Mouse (Mus musculus) v-Abl transformed pro-B cells (cell line): ENCODE results near the gene Fam189a2.

Source experiments
- in situ Hi-C, 2 experiments: fragments of 400-800 bp; cut with MboI; formaldehyde crosslinking; loops; one replicate each; pipeline ENCODE4 v1.15.1; 2025; ENCODE audit not compliant: unreplicated experiment in 2 of 2

Fam189a2 gene

DNA sequence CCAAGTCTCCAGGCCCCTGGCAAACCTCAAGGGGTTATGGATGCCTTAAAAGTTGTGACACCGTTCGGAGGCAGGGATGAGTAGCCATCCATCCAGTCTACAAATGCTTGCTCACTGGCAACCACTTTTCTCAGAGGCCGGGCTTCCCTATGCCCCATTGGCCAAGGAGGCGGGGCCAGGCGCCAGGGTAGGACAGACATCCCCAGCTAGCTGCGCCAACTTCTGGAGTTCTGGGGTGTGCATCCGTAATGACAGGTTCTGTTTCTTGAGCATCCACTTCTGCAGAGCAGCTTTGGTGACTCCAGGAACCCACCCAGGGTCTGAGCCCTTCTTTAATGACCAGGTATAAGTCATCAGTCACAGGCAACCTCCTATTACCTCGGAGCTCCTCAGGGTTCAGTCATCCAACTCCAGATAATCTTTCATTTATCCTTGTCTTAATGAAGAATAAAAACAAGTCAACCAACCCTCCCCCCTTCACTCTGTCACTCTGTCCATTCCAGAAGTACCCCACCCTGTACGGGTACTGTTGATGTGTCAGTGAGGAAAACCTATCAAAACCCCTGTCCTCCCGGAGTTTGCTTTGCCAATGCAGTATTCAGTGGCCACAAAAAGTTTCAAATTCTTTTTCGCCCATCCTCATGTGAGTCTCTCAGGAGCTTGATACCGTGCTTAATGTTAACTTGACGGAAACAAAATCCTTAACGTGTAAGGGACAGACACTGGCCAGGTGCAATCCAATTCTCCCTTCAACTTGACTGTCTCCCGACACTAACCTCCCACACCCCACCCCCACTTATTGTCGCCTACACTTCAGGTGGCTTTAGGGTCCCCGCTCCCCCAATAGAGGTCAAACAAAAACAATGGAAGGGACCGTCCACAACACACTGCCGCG, 956 bp downstream of the Fam189a2 start:
- in situ Hi-C loops, result no loop called here

DNA sequence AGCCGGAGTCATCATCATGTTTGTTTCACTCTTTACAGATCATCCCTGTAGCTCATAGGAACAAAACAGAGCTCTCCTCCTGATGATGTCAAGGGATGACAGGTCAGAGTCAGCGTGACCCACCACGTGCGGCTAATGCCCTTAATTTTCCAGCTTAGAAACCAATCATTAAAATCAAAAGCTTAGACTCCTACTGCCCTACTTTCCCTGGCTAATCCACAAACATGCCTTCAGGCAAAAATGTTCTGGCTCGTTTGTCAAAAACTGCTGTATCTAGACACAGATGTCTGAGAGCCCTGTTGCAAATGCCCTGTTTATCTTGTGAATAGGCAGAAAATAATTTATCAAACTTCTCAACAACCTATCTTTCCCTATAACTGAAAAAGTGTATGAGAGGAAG, 4.9 kb downstream of the Fam189a2 start:
- in situ Hi-C loops, result no loop called here

DNA sequence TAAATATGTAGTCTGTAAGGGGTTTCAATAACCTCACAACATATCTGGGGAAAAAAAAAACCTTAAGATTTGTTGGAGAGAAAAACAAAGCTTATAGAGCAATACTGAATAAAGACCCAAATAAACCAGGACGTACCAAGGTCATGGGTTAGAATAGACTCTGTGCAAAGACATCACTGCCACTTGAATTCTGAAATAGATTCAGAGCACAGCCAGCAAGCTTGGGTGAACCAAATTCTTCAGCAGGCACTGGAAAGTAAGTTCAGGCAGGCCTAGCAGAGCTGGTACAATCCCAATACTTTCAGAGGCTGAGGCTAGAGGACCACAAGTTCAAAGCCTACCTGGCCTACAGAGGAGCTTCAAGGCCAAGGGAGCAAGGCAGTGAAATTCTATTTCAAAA, 6.2 kb downstream of the Fam189a2 start:
- in situ Hi-C loops, result no loop called here

DNA sequence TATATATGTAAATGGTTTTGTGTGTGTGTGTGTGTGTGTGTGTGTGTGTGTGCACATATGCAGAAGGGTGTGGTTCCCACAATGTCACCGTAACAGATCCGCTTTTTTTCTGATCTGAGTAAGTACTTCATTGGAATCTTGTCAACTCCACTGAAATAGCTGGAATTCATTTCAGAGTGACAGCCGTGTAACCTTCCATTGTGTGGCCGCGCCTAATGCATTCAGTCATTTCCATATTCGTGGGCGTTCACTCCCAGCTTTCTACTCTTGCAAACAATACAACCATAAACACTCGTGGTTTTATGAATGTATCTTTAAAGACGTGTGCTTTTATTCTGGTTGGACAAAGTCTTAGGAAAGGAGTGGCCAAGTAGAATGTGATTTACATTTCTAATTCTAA, 6.7 kb downstream of the Fam189a2 start:
- in situ Hi-C loops, result no loop called here

DNA sequence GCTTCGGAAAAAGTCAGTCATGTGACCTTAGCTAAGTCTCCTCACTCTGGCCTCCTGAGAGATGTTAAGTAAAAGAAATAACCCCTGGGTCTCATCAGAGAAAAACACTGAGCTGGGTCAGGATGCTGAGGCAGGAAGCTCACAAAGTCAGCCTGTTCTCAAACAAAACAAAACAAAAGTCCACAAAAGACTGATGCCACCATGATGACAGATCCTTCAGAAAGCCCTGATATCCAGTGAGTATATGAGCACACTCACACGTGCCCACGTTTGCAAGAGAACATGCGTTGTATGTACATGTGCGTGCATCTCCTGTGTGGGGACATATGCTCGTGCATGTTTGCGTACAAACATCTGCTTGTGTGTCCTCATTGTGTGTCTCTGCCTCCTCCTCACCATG, 7.5 kb downstream of the Fam189a2 start:
- in situ Hi-C loops, result no loop called here

DNA sequence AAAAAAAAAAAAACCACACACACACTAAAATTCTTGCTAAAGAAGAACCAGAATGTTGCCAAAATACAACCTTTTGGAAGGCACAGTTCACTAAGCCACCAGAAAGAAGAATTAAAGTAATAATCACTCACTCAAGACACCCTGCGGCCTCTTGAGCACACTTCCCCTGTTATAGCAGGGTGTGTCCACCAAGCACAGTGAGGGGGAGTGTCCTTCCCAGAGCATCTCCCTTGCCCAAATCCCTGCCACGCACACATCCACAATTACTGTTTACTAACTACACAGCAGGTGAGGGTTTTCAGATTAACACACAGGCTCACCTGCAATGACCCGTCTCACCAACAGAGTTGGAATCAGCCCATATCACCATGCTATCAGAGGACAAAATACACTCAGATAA, 8.0 kb downstream of the Fam189a2 start:
- in situ Hi-C loops, result no loop called here

DNA sequence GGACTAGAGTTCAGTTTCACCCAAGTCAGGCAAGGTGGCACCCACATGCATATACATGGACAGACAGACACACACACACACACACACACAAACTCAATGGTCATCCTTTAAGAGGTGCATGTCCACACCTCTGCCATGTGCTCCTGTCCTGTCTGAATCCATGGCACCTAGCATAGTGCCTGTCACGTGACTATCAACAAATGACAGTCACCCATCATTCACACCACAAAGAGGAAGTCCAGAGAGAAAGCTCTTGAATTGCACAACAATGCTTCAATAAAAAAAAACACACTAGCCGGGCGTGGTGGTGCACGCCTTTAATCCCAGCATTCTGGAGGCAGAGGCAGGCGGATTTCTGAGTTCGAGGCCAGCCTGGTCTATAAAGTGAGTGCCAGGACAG, 8.5 kb downstream of the Fam189a2 start:
- in situ Hi-C loops, result no loop called here

DNA sequence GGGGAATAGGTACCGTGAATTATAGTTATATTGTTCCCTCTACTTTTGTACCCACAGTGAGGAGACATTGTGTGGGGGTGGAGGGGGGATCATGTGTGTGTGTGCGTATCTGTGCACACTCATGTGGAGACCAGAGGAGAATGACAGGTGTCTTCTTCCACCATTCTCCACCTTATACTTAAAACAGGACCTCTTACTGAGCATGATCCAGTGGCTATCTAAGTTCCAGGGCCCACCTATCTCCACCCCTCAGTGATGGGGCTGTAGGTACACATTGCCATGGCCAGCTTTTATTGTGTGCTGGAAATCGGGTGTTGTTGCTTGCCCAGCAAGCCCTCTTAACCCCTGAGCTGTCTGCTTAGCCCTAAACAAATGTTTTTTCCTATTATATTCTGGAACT, 10.1 kb downstream of the Fam189a2 start:
- in situ Hi-C loops, result no loop called here

DNA sequence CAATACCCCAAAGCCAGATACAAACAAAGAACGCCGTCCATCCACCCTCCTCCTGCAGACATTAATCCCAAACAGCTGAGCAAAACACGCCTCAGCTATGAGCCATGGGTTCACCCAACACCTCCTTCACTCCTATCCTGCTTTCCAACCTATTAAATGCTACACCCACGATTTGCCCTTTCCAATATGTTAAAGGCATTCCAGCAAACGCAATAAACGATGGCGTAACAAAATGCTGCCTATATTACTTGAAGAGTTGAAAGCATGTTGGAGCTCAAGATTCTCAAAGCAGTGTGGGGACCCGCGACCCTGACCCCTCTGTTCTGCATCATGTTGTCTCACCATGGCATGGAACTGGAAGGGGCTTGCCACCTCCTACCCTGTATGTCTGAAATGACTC, 11.2 kb downstream of the Fam189a2 start:
- in situ Hi-C loops, result no loop called here

DNA sequence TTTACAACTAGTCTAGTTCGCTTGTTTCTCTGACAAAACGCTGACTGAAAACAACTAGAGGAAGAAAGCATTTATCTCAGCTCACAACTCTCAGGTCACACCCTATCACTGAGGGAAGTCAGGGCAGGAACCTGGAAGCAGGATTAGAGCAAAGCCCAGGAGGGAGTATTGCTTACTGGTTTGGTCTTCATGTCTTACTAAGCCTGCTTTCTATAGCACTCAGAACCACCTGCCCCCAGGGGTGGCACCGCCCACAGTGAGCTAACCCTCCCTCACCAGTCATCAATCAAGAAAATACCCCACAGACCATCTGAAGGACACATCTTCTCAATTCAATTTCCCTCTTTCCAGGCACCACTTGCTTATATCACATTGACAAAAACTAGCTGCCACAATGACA, 12.4 kb downstream of the Fam189a2 start:
- in situ Hi-C loops, result no loop called here

DNA sequence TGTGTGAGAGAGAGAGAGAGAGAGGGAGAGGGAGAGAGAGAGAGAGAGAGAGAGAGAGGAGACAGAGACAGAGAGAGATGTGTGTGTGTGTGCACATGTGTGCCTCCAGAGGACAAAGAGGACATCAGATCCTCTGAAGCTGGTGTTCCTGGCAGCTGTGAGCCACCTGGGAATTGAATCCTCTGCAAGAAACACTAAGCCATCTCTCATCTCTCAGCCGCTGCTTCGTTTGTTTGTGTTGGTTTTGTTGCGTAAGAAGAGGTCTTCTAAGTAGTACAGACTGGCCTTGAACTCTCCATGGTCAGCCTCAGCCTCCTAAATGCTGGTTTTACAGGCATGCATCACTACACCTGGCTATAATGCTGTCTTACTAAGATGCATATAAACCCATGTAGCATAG, 12.9 kb downstream of the Fam189a2 start:
- in situ Hi-C loops, result no loop called here

DNA sequence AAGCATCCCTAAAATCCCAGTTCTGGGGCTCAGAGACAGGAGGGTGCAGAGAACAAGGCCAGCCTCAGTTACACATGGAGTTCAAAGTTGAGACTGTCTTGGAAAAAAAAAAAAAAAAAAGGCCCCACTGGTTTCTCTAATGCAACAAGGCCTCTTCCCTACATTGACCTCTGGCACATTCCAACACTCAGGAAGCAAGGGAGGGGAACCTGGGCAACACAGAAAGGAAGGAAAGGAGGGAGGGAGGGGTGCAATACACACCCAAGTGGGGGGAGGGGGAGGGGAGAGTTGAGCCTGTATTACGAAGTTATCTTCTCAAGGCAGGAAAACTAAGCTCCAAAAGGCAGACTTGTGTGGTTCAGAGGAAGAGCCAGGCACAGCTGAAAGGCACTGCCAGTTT, 13.4 kb downstream of the Fam189a2 start:
- in situ Hi-C loops, result no loop called here

DNA sequence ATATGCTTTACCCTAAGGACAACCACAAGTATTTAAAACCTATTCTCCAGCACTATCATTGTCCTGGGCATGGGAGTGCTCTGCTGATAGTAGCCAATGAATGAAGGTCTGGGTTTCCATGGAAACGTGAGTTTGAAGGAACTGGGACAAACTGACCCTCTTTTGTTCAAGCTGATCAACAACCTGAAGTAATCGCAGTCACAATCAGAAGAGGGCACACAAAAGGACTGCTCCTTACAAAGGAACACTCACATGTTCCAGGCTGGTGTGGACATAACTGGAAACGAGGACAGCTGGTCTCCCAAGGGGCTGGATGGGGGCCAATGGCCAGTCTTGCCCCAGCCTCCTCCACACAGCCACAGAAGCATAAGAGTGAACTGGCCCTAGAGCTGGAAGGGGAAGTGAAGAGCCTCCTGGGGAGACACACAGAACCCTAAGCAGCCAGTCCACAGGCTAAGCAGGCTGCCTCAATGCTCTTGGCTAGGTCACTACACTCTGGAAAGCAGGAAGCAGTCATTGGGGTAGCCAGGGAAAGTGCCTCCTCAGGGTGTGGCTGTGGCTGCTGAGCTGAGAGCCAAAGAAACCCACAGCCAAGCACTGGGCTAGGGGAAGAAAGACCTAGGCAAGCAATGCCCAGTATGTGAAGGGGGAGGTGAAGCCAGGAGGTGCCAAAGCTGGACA, 14.0 kb downstream of the Fam189a2 start:
- in situ Hi-C loops, result no loop called here

DNA sequence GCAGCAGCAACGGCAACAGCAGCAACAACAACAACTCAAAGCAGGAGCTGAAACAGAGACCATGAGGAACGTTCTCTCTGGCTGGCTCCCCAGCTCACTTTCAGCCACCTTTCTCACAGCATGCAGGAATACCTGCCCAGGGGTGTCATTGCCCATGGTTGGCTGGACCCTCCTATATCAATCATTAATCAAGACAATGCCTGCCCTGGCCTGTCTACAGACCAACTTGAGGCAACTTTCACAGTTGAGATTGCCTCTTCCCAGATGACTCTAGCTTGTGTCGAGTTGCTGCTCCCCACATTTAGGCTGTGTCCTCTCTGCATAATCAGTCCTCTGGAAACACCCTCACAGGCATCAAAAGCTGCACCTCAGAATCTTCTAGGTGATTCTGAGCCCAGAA, 17.6 kb downstream of the Fam189a2 start:
- in situ Hi-C loops, result no loop called here

DNA sequence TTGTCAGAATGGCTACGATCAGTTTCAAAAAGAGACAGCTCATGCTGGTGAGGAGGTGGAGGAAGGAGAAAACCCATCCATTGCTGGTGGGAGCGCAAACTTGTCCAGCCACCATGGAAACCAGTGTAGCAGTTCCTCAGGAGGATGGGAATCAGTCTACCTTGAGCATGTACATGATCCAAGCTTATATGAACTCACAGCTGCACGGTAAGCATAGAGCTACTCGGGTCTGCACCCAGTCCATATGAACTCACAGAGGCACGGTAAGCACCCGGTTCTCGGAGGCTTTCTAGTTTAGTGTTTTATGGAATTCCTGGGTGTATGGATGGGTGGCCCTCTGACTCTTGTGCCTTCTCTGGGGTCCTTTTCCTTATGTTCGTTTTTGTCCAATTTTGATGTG, 18.3 kb downstream of the Fam189a2 start:
- in situ Hi-C loops, result no loop called here

DNA sequence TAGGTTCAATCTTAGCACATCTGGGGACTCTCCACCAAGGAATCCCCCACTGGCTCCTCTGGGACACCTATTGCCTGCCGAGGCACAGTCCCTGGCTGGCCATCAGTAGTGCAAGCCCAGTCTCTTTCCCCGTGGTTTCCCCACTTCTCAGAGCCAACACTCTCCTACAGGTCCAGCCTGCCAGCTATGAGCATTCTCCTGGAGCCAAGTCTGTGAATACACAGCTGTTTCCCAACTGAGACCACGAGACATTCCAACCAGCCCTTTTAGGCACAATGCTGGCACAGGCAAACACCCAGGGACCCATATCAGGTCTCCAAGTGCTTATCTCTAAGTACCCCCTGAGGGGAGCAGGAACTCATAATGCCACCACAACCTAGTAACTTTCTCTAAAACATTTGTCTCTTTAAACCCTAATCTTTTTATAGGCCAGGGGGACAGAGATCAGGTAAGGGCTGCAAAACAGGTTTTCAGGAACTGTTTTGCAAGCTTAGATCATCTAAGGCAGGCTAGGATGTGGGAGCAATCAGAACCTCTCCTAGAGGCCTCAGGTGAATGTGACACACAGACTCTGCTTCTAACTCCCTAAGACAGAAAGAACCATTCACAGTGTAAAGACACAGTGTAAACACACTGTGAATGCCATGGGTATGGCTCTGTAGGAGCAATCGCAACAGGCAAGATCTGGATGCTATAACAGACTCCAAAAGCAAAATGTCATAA, 23.0 kb downstream of the Fam189a2 start:
- in situ Hi-C loops, result no loop called here

DNA sequence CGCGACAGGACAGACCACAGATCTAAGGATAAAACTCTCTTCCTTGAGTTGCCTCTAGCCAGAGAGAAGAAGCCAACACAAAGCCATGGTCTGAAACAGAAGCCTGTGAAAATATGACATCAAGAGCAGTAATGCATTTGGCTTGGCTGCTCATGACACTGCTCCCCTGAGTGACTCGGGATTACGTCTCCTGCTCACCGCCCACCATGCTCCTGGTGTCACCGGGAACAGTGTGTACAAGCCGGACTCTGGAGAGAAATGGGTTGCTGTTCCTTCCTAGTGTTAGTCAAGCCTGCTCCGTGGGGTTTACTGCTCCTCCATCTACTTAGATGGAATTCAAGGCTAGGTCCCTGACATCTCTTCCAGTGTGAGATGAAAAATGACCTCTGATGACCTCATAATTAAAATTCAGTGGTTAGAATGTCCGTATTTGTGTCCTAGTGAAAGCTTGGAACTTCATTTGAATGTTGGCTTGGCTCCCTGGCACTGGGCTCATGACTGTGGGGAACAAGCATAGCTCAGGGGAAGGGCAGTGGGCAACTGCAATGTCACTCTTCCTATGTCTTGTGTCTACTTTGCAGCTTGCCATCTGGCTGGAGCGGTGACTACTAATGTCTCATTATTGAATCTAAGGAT, 23.7 kb downstream of the Fam189a2 start:
- in situ Hi-C loops, result no loop called here

DNA sequence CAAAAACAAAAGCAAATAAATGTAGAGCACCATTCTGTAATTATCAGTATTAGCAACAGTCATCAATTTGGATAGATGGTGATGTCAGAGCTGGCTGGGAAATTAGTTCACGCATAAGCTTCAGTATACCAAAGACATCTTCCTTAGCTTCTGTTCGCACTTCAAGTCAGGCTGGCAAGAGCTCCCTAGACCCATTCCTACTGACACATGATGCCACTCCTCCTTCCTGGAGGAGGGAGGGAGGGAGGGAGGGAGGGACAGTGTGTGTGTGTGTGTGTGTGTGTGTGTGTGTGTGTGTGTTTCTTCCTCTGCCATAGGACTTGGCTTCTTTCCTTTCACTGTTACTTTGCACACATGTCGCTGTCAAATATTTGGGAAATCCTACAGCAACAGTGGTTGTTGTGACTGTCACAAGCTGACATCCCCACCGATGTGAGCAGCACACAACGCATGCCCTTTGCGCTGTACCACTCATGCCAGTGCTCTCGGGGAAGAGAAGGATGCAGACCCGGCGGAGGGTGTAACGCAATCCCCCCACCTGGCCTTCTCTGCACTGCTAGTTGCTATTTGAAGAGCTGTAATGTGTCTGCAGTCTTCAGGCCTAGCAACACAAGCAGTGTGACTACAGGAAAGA, 34.9 kb downstream of the Fam189a2 start:
- in situ Hi-C loops, result no loop called here

DNA sequence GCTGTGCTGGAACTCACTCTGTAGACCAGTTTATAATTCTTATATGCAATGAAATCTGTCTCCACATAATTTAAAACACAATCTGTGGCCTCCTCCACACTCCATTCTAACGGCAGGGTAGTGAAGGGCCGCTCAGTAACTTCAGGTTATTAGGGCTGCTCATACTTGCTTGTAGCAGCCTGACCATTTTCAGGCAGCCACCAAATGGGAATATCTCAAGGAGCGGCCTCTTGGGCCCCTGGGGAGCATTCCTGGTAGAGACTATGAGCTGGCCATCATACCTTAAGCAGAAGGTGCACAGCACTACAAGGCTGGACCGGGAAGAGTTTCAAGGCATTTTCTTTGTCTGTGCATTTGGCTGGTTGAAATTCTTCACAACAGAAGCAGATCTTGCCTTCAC, 42.7 kb downstream of the Fam189a2 start:
- in situ Hi-C loops, result no loop called here

DNA sequence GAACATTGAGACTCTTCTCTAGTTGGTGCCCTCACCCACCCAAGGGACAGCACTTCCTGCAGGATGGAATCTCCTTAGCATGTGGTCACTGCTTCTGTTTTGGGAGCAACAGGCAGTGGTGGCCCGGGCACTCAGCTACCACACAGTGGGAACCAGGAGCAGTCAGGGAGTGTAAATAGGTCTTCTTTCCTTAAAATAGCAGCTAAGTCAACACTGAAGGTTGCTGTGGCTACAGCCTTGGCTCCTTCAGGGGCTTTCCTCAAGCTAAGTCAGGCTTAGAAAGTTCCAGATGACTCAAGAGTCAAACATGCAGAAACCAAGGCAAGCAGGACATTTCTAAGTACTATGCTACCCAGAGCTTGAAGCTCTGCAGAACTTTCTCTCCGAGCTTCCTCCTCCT, 43.5 kb downstream of the Fam189a2 start:
- in situ Hi-C loops, result no loop called here

DNA sequence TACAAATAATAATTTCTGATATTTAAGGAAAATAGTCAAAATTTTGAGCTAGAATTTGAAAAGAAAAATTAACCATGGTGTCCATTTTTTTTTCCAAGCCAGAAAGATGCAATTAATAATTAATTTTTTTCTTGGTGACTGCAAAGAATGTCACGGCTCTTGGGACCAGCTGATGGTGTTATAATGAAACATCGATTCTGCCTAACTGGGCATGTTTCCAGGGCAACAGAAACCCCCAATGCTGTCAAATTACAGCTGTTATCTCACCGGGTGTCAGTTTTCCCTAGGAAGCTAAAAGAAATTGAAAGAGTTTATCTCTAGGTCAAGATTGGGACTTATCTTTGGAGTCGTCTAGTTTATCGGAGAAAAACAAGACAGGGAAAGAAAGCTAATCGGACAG, 46.6 kb downstream of the Fam189a2 start:
- in situ Hi-C loops, result no loop called here
